Mouse (Mus musculus) limb, embryonic 14.5 days (tissue): Measurements from ENCODE around the gene Camk2b. TPM values are rescaled to one million over a fixed set of nuclear protein-coding genes. Genes with fewer than 3 reads are reported as not detected.
A peak's percentile ranks its signal among the peaks of the same experiment; 100 is the strongest.

Experiments
- ATAC-seq: fragments of 200-750 bp; cut with Nextera tagmentation; 2 replicates; pipeline ENCODE4 v1.8.0; 2017; ENCODE audit warnings: low read depth, moderate number of reproducible peaks, moderate TSS enrichment; ENCODE audit not compliant: low FRiP score
- DNase-seq: peaks from one replicate; pipeline ENCODE4 v3.0.0-alpha.2; 2015; ENCODE audit warnings: low spot score
- H3K27ac ChIP-seq: fragments of 300-500 bp; sonication (generic); replicated peaks from 2 replicates; pipeline ENCODE4 v1.5.1; 2014; ENCODE audit warnings: low read depth, mild to moderate bottlenecking, low read length, moderate library complexity, mixed read lengths
- H3K27me3 ChIP-seq: fragments of 300-500 bp; sonication (generic); 2 replicates; pipeline ENCODE4 v1.6.1; 2014; ENCODE audit warnings: low read length, mixed read lengths; ENCODE audit not compliant: control insufficient read depth, insufficient read depth
- H3K36me3 ChIP-seq: fragments of 300-500 bp; sonication (generic); 2 replicates; pipeline ENCODE4 v1.6.1; 2014; ENCODE audit warnings: mild to moderate bottlenecking, low read length, moderate library complexity, mixed read lengths; ENCODE audit not compliant: control insufficient read depth, insufficient read depth
- H3K4me1 ChIP-seq: fragments of 300-500 bp; sonication (generic); 2 replicates; pipeline ENCODE4 v1.6.1; 2014; ENCODE audit warnings: antibody characterized with exemption, low read length, mixed read lengths; ENCODE audit not compliant: control insufficient read depth, insufficient read depth
- H3K4me2 ChIP-seq: fragments of 300-500 bp; sonication (generic); replicated peaks from 2 replicates; pipeline ENCODE4 v1.6.1; 2014; ENCODE audit warnings: low read depth, mild to moderate bottlenecking, low read length, moderate library complexity; ENCODE audit not compliant: severe bottlenecking
- H3K4me3 ChIP-seq: fragments of 300-500 bp; sonication (generic); replicated peaks from 2 replicates; pipeline ENCODE4 v1.5.1; 2014; ENCODE audit warnings: low read length
- H3K9ac ChIP-seq: fragments of 300-500 bp; sonication (generic); 2 replicates; pipeline ENCODE4 v1.6.1; 2014; ENCODE audit warnings: mild to moderate bottlenecking, low read depth, low read length, moderate library complexity; ENCODE audit not compliant: severe bottlenecking
- H3K9me3 ChIP-seq: fragments of 300-500 bp; sonication (generic); 2 replicates; pipeline ENCODE4 v1.6.1; 2016; ENCODE audit warnings: low read length; ENCODE audit not compliant: control insufficient read depth
- POLR2A ChIP-seq: fragments of 200-500 bp; IDR thresholded peaks from 2 replicates; pipeline ENCODE4 v1.8.0; 2012; ENCODE audit warnings: inconsistent platforms, mild to moderate bottlenecking, moderate library complexity, borderline replicate concordance; ENCODE audit not compliant: insufficient read depth, insufficient read length; ENCODE audit errors: extremely low read depth
- WGBS: fragments of 180-500 bp; shearing (Covaris S2); extraction: QIAGEN DNeasy Blood & Tissue Kit; methylation state at CpG from one replicate; pipeline ENCODE4 v1.1.7; 2014; 5-methylcytosine and 5-hydroxymethylcytosine counted together
- polyA plus RNA-seq, 2 experiments: library from polyadenylated mRNA; depleted of rRNA in 1 of 2; stranded (reverse) in 1 of 2; unstranded in 1 of 2; fragments of >200 nt; fragmentation: Nextera tagmentation in 1 of 2; extraction: Ambion mirVana in 1 of 2; gene quantifications; 2 replicates each; pipeline versions ENCODE4 v1.2.1 to v1.2.3; 2012 to 2014

Gene Camk2b
- polyA plus RNA-seq, 2 experiments: 1.5 to 3.5 TPM

GRCm38 (mm10) chr11:6053386-6053785, 12.8 kb downstream of the Camk2b start:
- no peak overlapping the region for H3K27ac ChIP-seq
- H3K4me3 ChIP-seq: no peak overlapping the region
- no peaks in the 10 kb centered on the region for H3K27me3 ChIP-seq
- no peak overlapping the region for H3K4me2 ChIP-seq
- ATAC-seq: no peak
- no peaks in the 10 kb centered on the region for H3K4me1 ChIP-seq
- H3K9me3 ChIP-seq: no peaks in the 10 kb centered on the region
- TF ChIP-seq POLR2A: no peak
- no peak for DNase-seq
- 81% methylated on average over 8 of the region's 8 CpGs for WGBS
- no peaks in the 10 kb centered on the region for H3K36me3 ChIP-seq
- H3K9ac ChIP-seq: no peak overlapping the region

- DNase-seq (no peak), ATAC-seq (no peak)
- H3K27ac ChIP-seq: no peak overlapping the region
- H3K9me3 ChIP-seq: no peaks in the 10 kb centered on the region
- H3K9ac ChIP-seq: no peak overlapping the region
- 90% methylated on average over 4 of the region's 4 CpGs for WGBS
- H3K4me2 ChIP-seq: no peak overlapping the region
- H3K4me1 ChIP-seq: no peaks in the 10 kb centered on the region
- no peak for TF ChIP-seq POLR2A
- H3K36me3 ChIP-seq: no peaks in the 10 kb centered on the region
- H3K4me3 ChIP-seq: no peak overlapping the region
- no peaks in the 10 kb centered on the region for H3K27me3 ChIP-seq
These were observed 16.0 kb downstream of the Camk2b start for GRCm38 (mm10) chr11:6050066-6050560.

GRCm38 (mm10) chr11:6048208-6048607, 18.0 kb downstream of the Camk2b start:
- Histone ChIP-seq H3K4me3 (no peak overlapping the region), H3K27me3 (no peaks in the 10 kb centered on the region), H3K9me3 (no peaks in the 10 kb centered on the region), H3K4me2 (no peak overlapping the region), H3K27ac (no peak overlapping the region), H3K9ac (no peak overlapping the region), H3K4me1 (no peaks in the 10 kb centered on the region), H3K36me3 (no peaks in the 10 kb centered on the region)
- TF ChIP-seq POLR2A: no peak
- WGBS: 82% methylated on average over 9 of the region's 9 CpGs
- no peak for ATAC-seq
- DNase-seq: no peak

- Histone ChIP-seq H3K4me2 (no peak overlapping the region), H3K36me3 (no peaks in the 10 kb centered on the region), H3K4me3 (no peak overlapping the region), H3K27ac (no peak overlapping the region), H3K9ac (no peak overlapping the region), H3K27me3 (no peaks in the 10 kb centered on the region), H3K4me1 (no peaks in the 10 kb centered on the region), H3K9me3 (no peaks in the 10 kb centered on the region)
- ATAC-seq: no peak
- no peak for TF ChIP-seq POLR2A
- 69% methylated on average over 7 of the region's 7 CpGs for WGBS
- DNase-seq: no peak
These were observed 27.2 kb downstream of the Camk2b start for GRCm38 (mm10) chr11:6038929-6039328.

GRCm38 (mm10) chr11:6037686-6038085, 28.5 kb downstream of the Camk2b start:
- no peak overlapping the region for H3K4me3 ChIP-seq
- no peak for ATAC-seq
- no peak for DNase-seq
- no peak for TF ChIP-seq POLR2A
- H3K27ac ChIP-seq: no peak overlapping the region
- no peaks in the 10 kb centered on the region for H3K36me3 ChIP-seq
- no peak overlapping the region for H3K9ac ChIP-seq
- H3K27me3 ChIP-seq: no peaks in the 10 kb centered on the region
- 93% methylated on average over 7 of the region's 7 CpGs for WGBS
- H3K9me3 ChIP-seq: no peaks in the 10 kb centered on the region
- no peaks in the 10 kb centered on the region for H3K4me1 ChIP-seq
- no peak overlapping the region for H3K4me2 ChIP-seq

- no peaks in the 10 kb centered on the region for H3K9me3 ChIP-seq
- no peaks in the 10 kb centered on the region for H3K4me1 ChIP-seq
- H3K9ac ChIP-seq: no peak overlapping the region
- peak; percentile 2 for DNase-seq
- H3K4me3 ChIP-seq: no peak overlapping the region
- H3K4me2 ChIP-seq: no peak overlapping the region
- no peaks in the 10 kb centered on the region for H3K27me3 ChIP-seq
- no peak for TF ChIP-seq POLR2A
- WGBS: 85% methylated on average over 7 of the region's 7 CpGs
- H3K27ac ChIP-seq: no peak overlapping the region
- no peak for ATAC-seq
- H3K36me3 ChIP-seq: no peaks in the 10 kb centered on the region
These were observed 29.0 kb downstream of the Camk2b start for GRCm38 (mm10) chr11:6037198-6037597.
